Mouse (Mus musculus): ENCODE results near the gene Siglech. TPM values are rescaled to one million over a fixed set of nuclear protein-coding genes. Genes with fewer than 3 reads are reported as not detected.

Siglech gene
- polyA plus RNA-seq, 1 experiment from 2014 or later: 0.27 TPM

DNA sequence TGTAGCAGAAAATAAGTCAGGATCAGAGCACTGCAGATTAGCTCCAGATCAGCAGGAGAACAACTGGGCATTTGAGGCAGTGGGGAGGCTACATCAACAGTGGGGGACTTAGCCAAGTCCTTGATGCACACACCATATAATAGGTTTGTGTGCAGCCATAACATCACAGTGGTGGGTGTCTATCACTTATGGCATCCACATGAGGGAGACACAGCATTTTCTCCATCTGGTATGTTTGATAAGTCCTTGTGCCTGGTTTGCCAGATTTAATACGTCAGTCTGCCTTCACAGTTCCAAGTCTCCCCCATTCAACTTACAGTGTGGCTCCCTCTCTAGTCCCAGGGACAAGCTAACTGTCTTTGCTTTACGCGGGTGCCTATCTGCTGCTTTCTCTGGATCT is 24.3 kb downstream of the Siglech start:
- H3K9me3 ChIP-seq (ENCODE audit: low read length): no peaks in the 10 kb centered on the region
- no peak overlapping the region for H3K4me3 ChIP-seq (ENCODE audit: low read depth, low read length)
- peaks cover 9% of the 10 kb centered on the region; the same call in 1 of the 2 replicates for H3K36me3 ChIP-seq (ENCODE audit: insufficient read depth, low read length)
- H3K27ac ChIP-seq (ENCODE audit: low read length): no peak overlapping the region
- no peaks in the 10 kb centered on the region for H3K27me3 ChIP-seq (replicated peaks; ENCODE audit: insufficient read depth, low read length)
- ATAC-seq: no peak
- WGBS: 91% methylated on average over 3 of the region's 3 CpGs
- H3K4me2 ChIP-seq (replicated peaks; ENCODE audit: low read depth, low read length): no peak overlapping the region
- TF ChIP-seq CTCF (IDR thresholded peaks at IDR 0.05) (no peak), EP300 (IDR thresholded peaks at IDR 0.05) (no peak)
- no peak for DNase-seq (ENCODE audit: low spot score)
- peaks cover 4% of the 10 kb centered on the region; the same call in 1 of the 2 replicates for H3K4me1 ChIP-seq (ENCODE audit: insufficient read depth, low read depth, low read length)
- H3K9ac ChIP-seq (replicated peaks; ENCODE audit: low read depth): no peak overlapping the region

GRCm38 (mm10) chr7:55793236-55793951 is 25.4 kb downstream of the Siglech start:
- H3K4me2 ChIP-seq (replicated peaks; ENCODE audit: low read depth, low read length): peak overlapping the region; percentile 85

DNA sequence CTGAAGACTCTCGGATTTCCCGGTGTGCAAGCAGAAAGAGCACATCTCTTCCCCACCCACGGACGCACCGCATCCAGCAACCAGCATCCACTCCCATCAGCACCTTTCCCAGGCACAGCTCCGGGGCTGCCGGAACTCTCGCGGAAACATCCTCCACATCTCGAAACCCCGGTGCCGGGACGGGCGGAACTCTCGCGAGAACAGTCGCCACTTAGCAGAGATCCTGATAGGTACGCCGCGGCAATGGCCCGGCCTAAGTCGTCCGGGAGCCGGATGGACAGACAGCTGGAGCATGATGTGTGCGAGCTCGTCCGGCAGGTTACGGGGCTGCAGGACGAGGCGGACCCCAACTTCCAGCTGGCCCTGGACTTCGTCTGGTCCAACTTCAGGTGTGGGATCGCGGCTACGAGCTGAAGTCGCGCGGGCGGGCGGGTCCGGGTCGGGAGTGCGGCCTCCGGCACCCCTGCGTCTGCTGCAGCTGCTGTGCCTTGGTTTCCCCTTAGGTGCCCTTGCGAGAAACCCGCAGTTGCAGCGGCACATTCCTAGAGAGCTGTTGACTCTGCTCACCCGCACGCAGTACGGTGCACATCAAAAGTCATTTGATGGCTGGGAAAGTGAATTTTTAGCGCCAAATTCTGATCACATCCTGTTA is 26.1 kb downstream of the Siglech start, which contains the start of gene Tubgcp5:
Gene Tubgcp5 (plus strand): TSS at position 203 of the 652 bp plus-strand sequence.
- peaks cover 19% of the 10 kb centered on the region for H3K36me3 ChIP-seq (ENCODE audit: insufficient read depth, low read length)
- peaks cover 4% of the 10 kb centered on the region; the same call in 1 of the 2 replicates for H3K4me1 ChIP-seq (ENCODE audit: insufficient read depth, low read depth, low read length)
- H3K9ac ChIP-seq (replicated peaks; ENCODE audit: low read depth): peak within 1 kb of the TSS; percentile 94
- H3K4me2 ChIP-seq (replicated peaks; ENCODE audit: low read depth, low read length): peak within 1 kb of the TSS; percentile 85
- H3K27ac ChIP-seq (ENCODE audit: low read length): 0 out of 2 replicates have a peak within 1 kb of the TSS, but pooled peaks have one; percentile 15
- peak; percentile 59 for TF ChIP-seq EP300 (IDR thresholded peaks at IDR 0.05)
- TF ChIP-seq CTCF (IDR thresholded peaks at IDR 0.05): no peak
- peak; percentile 98 for DNase-seq (ENCODE audit: low spot score)
- peak within 1 kb of the TSS; percentile 75 for H3K4me3 ChIP-seq (ENCODE audit: low read depth, low read length)
- under 1% methylated on average over 51 of the region's 51 CpGs for WGBS
- H3K27me3 ChIP-seq (replicated peaks; ENCODE audit: insufficient read depth, low read length): no peaks in the 10 kb centered on the region
- ATAC-seq: peak; percentile 100
- H3K9me3 ChIP-seq (ENCODE audit: low read length): no peaks in the 10 kb centered on the region

More at GRCm38 (mm10) chr7:55793236-55793951, 25.4 kb downstream of the Siglech start:
- 38% methylated on average over 13 of the region's 13 CpGs for WGBS
- 0 out of 2 replicates have a peak overlapping the region, but pooled peaks have one; percentile 15 for H3K27ac ChIP-seq (ENCODE audit: low read length)
- peak overlapping the region; percentile 94 for H3K9ac ChIP-seq (replicated peaks; ENCODE audit: low read depth)
- TF ChIP-seq CTCF (IDR thresholded peaks at IDR 0.05) (no peak), EP300 (IDR thresholded peaks at IDR 0.05) (no peak)
- peak overlapping the region; percentile 75 for H3K4me3 ChIP-seq (ENCODE audit: low read depth, low read length)
- DNase-seq (ENCODE audit: low spot score) (no peak), ATAC-seq (peak; percentile 3; the same call in 1 of the 2 replicates)
- H3K9me3 ChIP-seq (ENCODE audit: low read length): no peaks in the 10 kb centered on the region
- H3K4me1 ChIP-seq (ENCODE audit: insufficient read depth, low read depth, low read length): peaks cover 4% of the 10 kb centered on the region; the same call in 1 of the 2 replicates
- H3K36me3 ChIP-seq (ENCODE audit: insufficient read depth, low read length): peaks cover 17% of the 10 kb centered on the region
- no peaks in the 10 kb centered on the region for H3K27me3 ChIP-seq (replicated peaks; ENCODE audit: insufficient read depth, low read length)

GRCm38 (mm10) chr7:55799981-55800380 is 32.0 kb downstream of the Siglech start:
- no peaks in the 10 kb centered on the region for H3K27me3 ChIP-seq (replicated peaks; ENCODE audit: insufficient read depth, low read length)
- no peak overlapping the region for H3K9ac ChIP-seq (replicated peaks; ENCODE audit: low read depth)
- H3K4me1 ChIP-seq (ENCODE audit: insufficient read depth, low read depth, low read length): no peaks in the 10 kb centered on the region
- no peaks in the 10 kb centered on the region for H3K9me3 ChIP-seq (ENCODE audit: low read length)
- no peak for DNase-seq (ENCODE audit: low spot score)
- H3K4me2 ChIP-seq (replicated peaks; ENCODE audit: low read depth, low read length): no peak overlapping the region
- ATAC-seq: no peak
- no peak overlapping the region for H3K4me3 ChIP-seq (ENCODE audit: low read depth, low read length)
- H3K36me3 ChIP-seq (ENCODE audit: insufficient read depth, low read length): peaks cover 32% of the 10 kb centered on the region
- no peak overlapping the region for H3K27ac ChIP-seq (ENCODE audit: low read length)
- 85% methylated on average over 3 of the region's 3 CpGs for WGBS
- TF ChIP-seq CTCF (IDR thresholded peaks at IDR 0.05): no peak
- TF ChIP-seq EP300 (IDR thresholded peaks at IDR 0.05): no peak

DNA sequence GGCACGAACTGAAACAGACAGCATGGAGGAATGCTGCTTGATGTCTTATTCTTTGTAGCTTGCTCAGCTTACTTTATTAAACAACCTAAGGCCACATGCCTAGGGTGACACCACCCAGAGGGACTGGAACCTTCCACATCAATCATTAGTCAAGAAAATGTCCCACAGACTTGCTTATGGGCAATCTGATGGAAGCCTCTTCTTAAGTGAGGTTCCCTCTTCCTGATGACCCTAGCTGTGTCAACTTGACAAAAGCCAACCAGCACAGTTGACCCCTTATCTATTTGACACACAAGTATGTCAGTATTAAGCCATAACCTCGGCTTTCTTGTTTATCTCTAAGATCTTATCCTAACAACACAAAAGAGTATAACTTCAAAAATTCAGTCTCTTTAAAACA is 42.0 kb downstream of the Siglech start:
- no peak for DNase-seq (ENCODE audit: low spot score)
- Histone ChIP-seq H3K27me3 (replicated peaks; ENCODE audit: insufficient read depth, low read length) (no peaks in the 10 kb centered on the region), H3K9me3 (ENCODE audit: low read length) (no peaks in the 10 kb centered on the region), H3K36me3 (ENCODE audit: insufficient read depth, low read length) (peaks cover 53% of the 10 kb centered on the region), H3K27ac (ENCODE audit: low read length) (no peak overlapping the region), H3K4me1 (ENCODE audit: insufficient read depth, low read depth, low read length) (no peaks in the 10 kb centered on the region), H3K4me2 (replicated peaks; ENCODE audit: low read depth, low read length) (no peak overlapping the region), H3K9ac (replicated peaks; ENCODE audit: low read depth) (no peak overlapping the region), H3K4me3 (ENCODE audit: low read depth, low read length) (no peak overlapping the region)
- WGBS: 74% methylated on average over 2 of the region's 2 CpGs
- no peak for TF ChIP-seq CTCF (IDR thresholded peaks at IDR 0.05)
- TF ChIP-seq EP300 (IDR thresholded peaks at IDR 0.05): no peak
- ATAC-seq: no peak

DNA sequence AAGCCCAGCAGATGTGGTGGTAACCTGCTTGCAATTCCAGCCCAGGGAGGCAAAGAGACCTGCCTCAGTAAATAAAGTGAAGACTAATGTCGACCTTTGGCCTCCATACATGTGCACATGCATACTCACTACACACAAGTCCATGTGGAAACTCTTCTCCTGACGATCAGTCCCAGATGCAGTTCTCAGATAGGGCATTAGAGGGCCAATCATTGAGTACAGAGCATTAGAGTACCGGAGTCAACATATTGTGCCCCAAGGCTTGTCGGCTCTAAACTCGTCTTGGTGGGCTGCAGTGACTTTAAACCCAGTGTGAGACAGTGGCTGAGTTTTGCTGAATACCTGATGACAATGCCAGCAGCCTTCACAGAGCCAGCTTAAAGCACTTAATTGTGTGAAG is 56.5 kb downstream of the Siglech start:
- H3K4me2 ChIP-seq (replicated peaks; ENCODE audit: low read depth, low read length): no peak overlapping the region
- H3K27me3 ChIP-seq (replicated peaks; ENCODE audit: insufficient read depth, low read length): no peaks in the 10 kb centered on the region
- DNase-seq (ENCODE audit: low spot score): no peak
- WGBS: 84% methylated on average over 5 of the region's 5 CpGs
- no peak overlapping the region for H3K9ac ChIP-seq (replicated peaks; ENCODE audit: low read depth)
- H3K9me3 ChIP-seq (ENCODE audit: low read length): no peaks in the 10 kb centered on the region
- H3K4me3 ChIP-seq (ENCODE audit: low read depth, low read length): no peak overlapping the region
- TF ChIP-seq CTCF (IDR thresholded peaks at IDR 0.05) (peak; percentile 40), EP300 (IDR thresholded peaks at IDR 0.05) (no peak)
- no peak for ATAC-seq
- peaks cover 19% of the 10 kb centered on the region; the same call in 1 of the 2 replicates for H3K36me3 ChIP-seq (ENCODE audit: insufficient read depth, low read length)
- H3K4me1 ChIP-seq (ENCODE audit: insufficient read depth, low read depth, low read length): no peaks in the 10 kb centered on the region
- H3K27ac ChIP-seq (ENCODE audit: low read length): no peak overlapping the region
